Mouse (Mus musculus): ENCODE measurements around the gene Apoa5.
"Not testable (repeated sequence)": the region's sequence is repeated elsewhere in the genome, so short reads cannot be mapped to it uniquely, and the experiment has no call there.

Gene Apoa5

DNA sequence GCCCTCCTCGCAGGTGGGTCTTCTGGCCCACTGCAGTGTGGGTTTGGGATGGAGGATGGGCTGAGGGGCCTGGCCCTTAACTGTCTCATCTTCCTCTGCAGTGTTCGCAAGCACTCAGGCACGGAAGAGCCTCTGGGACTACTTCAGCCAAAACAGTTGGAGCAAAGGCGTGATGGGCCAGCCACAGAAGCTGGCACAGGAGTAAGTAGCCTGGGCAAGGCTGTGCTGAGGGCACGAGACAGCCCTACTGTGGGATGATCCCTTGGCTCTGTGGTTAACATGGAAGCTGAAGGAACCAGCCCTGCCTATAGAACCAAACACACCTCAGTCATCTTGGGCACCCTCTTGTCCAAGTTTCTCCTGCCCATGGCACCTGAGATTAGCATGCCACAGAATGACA is 692 bp downstream of the Apoa5 start:
- no peak for DNase-seq

DNA sequence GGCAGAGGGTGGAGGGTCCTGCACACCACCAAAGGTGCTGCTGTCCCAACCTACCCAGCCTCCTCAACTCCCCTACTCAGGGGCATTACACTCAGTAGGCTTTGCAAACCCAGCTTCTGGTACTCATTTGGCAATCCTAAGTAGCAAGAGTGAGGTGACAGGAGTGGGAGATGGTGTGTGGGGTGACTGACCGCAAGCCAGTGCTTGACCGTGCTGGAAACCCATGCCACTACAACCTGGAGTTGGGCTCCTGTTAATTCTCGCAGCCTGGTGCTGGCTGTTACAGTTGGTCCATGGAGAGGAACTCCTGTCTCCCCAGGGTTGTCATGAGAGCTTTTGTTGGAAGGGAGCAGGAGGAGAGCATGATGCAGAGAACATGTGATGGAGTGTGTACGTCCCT is 2.3 kb downstream of the Apoa5 start:
- DNase-seq, result no peak

DNA sequence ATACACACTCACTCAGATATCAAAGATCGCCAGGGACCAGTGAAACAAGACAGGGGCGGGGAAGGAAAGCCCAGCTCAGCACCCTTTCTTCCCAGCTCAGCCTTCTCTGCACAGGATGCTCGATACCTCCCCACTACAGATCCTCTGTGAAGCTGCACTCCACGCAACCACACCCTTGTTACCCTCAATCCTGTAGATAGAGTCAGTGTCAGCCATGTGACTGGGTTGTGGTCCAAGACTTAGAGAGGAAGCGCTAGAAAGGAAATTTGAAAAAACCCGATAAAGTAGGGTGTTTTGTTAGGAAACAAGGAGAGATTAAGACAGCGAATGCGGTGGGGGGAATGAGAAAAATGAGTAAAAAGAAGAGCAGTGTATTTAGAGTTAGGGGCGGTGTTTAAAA is 3.6 kb downstream of the Apoa5 start:
- DNase-seq, result no peak

DNA sequence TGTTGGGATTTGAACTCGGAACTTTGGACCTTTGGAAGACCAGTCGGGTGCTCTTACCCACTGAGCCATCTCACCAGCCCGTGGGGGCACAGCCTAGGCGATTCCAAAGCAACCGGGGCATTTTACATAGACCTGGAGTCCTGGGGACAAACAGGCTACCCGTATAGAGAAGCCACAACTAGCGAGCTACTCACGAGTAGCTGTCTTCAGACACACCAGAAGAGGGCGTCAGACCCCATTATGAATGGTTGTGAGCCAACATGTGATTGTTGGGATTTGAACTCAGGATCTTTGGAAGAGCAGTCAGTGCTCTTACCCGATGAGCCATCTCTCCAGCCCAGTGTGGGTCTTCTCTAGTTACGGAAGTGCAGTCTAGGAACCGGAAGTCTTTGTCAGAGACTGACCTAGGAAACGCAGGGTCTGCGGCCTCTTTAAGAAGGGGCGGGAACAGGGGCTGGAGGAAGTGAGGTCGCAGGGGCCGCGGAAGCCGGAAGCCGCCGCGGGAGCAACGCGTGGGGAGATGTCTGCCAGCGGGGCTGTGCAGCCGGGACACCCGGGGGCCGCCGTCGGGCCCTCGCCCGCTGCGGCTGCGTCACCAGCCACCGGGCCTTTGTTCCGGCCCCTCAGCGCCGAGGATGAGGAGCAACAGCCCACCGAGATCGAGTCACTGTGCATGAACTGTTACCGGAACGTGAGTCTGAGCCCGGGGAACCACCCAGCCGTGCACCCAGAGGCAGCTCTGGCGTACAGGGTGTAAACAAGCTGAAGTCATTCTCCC is 4.4 kb downstream of the Apoa5 start, which contains the start of gene Zpr1:
Zpr1 (plus strand) TSS at position 388 of the 778 bp plus-strand sequence.
- DNase-seq, result peak; percentile 79 to 82

DNA sequence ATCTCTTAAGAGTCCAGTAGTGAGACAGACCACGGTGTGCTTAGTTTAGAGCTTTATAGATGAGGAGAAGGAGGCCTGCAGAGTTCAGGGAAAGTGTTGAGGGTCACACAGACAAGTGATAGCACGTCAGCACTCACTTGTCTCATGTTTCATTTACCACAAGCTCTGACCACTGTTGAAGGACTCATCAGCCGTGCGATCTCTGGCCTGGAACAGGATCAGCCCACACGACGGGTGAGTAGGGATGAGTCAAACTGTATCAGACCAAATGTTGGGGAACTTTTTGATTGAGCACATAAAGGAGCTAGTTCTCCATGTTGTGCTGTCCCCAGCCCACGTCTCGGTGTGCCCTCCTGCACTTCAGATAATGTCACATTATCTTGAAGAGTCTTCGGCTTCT is 6.1 kb downstream of the Apoa5 start:
- no peak for DNase-seq

DNA sequence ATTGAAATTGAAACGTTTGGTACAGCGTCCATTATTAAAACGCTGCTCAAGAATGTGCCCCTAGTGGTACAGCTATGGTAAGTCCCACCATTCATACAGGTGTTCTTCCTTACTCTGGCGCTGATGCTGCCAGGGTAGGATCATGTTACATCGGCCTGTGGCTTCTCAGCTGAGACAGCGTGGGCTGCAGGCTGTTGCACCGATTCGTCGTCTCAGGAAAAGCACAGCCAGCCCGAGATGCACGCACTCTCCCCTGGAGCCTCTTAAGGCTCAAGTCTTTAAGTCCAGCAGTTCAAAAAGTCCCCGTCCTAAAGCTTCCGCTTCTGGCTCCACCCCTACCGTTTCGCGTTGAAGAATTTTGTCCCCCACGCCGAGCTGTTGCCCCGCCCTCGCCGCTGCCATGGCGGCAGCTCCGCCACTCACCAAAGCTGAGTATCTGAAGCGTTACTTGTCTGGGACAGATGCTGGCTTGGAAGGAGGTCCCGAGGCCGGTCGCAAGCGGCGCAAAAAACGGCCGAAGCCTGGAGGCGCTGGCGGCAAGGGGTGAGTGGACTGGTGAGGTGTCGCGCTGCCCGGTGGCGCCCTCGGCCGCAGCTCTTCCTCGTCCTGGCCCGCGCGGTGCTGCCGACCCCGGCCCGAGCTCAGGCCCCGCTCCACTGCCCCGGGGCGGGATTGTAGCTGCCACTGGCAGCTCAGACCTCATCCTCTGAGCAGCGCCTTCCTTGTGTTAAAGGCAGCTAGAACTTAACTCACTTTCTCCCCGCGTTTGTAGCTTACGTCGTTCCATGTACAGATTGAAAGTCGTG is 14.4 kb downstream of the Apoa5 start, which contains the start of gene Bud13:
Bud13 (plus strand) TSS at position 378 of the 806 bp plus-strand sequence.
- DNase-seq, result peak; percentile 88 to 98

DNA sequence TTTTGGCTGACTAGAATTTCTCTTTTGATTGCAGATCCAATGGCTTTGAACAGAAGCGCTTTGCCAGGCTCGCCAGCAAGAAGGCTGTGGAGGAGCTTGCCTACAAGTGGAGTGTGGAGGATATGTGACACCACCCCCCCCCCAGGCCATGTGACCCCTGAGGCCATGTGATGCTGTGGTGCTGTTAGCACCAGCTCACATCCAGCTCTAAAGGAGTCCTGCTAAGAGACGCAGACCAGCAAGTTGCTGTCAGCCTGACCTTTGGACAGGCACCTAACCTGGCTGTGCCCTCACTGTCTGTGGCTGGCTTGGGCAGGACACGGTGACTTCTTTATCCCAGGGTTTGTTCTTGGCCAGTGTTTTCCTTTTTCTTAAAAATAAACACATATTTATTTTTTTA is 29.9 kb downstream of the Apoa5 start:
- DNase-seq, result no peak

DNA sequence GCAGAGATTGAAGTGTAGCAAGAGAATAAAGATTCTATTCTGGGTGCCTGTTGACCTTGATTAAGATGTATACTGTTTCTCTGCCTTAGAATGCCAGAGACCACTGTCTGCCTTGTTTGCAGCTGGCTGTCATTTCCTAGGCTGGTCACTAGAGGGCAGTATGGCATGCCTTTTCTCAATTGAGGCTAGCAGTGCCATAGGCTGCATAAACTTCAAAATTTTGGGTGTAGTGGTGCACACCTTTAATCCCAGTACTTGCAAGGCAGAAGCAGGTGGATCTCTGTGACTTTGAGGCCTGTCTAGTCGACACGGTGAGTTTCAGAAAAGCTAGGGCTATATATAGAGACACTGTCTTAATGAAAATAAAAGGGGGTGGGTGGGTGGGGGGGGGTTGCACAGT is 33.7 kb downstream of the Apoa5 start:
- peak in 1 of 2 experiments; percentile 34 for DNase-seq

DNA sequence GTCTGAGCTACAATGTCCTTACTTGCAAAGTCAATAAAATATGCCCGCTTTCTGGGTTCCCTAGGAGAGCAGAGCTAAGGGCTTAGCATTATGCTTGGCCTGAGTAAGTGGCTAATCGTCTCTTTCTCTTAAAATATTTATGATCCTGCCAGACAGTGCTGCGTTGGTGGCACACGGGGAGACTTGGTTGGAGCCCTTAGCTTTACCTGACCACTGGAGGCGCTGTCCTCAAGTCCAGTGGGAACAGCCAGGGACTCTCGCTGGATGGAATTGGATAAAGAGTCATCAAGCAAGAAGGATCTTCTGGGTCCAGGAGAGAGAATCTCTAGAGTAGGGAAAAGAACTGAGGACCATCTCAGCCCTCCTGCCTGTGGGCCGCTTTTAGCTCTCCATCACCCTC is 40.7 kb downstream of the Apoa5 start:
- no peak for DNase-seq

DNA sequence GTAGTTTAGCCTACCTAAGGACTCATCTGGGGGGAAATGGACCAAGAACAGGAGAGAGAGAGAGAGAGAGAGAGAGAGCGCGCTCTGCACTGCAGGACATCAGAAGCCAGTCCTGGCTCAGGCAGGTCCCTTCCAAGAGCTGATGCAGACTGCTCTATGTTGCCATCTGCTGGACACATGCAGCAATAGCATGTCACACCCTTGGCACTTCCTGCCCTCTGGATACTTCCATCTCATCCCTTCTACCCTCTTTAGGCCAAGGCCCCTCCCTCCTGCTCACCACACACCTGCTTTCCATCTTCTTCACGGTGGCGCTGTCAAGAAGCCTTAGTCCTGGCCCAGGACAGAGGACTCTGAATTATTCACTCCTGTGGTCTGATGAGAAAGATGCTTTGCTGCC is 46.1 kb downstream of the Apoa5 start:
- DNase-seq, result peak; percentile 16 to 49

DNA sequence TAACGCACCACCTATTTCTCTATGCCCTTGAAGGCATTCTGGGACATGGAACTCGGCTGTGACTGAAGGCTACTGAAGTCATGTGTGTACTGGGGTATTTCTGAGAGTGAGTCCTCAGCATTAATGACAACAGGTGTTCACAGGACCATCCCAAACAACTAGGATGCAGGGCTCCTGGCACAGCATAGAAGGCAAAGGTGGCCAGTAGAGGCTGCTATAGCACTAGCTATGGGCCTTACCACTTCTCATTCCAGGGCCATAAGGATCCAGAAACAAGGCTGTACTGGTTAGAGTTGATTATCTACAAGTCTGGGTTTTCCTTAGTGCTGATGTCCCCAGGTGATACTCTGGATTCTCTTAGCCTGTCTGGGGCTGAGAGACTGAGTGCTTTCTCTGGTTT is 46.5 kb downstream of the Apoa5 start:
- no peak for DNase-seq

DNA sequence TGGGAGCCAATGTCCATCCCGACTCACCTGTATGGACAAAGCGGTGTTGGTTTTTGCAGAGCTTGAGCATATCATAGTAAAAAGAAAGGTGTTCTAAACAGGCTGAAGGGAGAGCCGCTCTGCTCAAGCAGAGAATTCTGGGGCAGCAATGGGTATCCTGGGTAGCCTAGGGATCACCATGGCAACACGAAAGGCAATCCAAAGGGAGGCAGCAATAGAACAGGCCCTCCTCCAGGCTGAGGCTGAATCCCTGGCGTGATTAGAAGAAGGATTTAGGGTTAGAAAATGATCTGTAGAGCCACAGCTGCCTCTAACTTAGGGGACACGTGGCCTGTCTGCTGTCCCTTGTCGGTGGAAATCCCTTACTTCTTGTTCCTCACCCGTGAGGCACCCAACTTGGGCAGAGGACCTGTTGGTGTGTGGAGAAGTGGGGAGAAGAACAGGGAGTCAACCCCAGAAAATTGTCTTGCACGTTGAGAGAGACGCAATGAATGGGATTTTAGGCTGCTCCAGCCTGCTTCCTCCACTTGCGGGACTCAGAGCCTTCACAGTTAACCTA is 47.5 kb downstream of the Apoa5 start:
- no peak for DNase-seq

DNA sequence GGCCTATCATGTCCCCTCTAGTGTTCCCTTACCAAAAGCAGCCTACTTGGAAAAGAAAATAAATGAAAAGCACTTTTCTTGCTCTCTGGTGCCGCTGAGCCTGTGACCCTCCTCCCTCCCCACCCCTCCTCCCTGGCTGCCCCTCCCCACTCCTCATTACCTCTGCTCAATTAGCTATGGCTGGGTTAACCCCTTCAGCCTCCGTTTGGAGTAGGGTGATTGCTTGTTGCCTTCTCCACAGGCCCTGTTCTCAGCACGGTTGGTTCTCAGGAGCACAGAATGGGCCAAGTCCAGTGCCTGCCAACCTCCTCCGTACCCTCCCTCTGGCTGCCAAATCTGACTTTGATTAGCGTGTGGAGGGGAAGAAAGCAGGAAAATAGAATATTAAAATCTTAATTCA is 48.0 kb downstream of the Apoa5 start:
- DNase-seq, result no peak

DNA sequence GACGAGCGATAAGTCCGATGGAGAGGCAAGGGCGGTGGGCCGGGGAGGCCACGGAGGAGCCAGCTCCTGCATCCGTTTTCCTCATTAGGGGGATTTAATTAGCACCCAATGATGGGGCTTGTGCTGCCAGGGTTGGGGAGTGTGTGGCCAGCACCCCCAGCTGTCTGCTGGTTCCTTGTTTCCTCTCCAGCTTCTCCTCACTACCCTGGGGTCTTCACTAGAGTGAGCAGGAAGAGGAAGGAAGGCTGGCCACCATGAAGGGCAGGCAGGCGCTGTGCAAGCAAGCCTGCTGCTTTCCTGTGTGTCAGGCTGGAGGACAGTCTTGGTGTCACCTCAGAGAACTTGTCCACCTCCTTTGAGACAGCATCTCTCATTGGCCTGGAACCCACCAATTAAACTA is 48.5 kb downstream of the Apoa5 start:
- no peak for DNase-seq

DNA sequence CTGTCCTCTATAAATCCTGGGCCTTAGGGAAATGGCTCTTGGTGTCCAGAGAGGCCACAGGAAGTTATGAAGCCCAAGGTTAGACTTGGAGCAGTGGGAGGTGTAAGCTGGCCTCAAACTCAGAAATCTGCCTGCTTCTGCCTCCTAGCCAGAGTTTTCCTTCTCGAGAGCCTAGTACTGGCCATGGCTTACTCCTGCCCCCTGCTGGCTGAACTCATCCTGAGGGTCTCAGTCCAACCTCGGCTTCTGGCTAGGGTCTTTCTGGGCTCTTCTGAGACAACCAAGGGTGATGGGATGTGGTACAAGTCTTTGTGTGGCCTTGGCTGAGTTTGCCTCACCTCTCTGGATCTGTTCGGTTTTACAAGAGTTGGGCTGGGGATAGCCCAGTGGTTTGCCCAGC is 49.5 kb downstream of the Apoa5 start:
- no peak for DNase-seq

DNA sequence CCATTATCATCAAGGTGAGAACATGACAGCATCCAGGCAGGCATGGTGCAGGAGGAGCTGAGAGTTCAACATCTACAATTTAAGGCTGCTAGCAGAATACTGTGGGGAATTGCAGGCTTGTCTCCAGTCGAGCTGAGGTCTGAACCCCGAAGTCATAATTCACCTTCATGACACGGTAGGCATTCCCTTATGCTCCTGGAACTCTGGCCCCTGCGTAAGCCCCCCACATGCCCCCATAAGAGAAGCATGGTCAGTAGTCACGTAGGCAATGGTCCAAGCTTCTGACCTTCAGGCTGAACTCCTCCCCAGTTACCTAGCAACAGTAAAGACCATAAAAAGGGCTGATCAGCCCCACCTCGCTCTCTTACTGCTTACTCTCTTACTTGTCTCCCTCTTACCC is 51.5 kb downstream of the Apoa5 start, which contains the start of gene 4931429L15Rik:
4931429L15Rik (minus strand) TSS at position 101 of the 400 bp plus-strand sequence.
- not testable (repeated sequence) for DNase-seq

DNA sequence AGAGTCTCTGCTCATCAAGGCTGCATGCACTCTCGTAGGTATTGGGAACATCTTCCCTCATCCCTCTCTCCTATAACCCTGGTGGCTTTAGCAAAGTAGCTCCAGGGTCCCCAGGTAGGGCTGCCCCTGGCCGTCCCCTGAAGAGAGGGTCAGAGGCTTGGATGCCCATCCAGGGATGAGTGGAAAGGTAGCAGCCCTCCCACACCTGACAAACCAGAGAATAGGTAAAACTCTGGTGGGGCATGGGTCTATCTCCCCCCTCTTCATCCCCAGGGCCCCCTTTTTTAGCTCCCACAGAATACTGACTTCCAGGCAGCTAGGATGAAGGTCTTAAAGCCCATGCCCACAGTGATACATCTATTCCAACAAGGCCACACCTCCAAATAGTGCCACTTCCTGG is 52.0 kb downstream of the Apoa5 start:
- no peak for DNase-seq

All from spleen, adult 18-20 months (tissue).